Mouse (Mus musculus): ENCODE data around the gene Pknox2. TPM values are rescaled to one million over a fixed set of nuclear protein-coding genes. Genes with fewer than 3 reads are reported as not detected.

The Pknox2 gene
- total RNA-seq, 2 experiments from 2014 or later: 76.7 to 78.9 TPM

DNA sequence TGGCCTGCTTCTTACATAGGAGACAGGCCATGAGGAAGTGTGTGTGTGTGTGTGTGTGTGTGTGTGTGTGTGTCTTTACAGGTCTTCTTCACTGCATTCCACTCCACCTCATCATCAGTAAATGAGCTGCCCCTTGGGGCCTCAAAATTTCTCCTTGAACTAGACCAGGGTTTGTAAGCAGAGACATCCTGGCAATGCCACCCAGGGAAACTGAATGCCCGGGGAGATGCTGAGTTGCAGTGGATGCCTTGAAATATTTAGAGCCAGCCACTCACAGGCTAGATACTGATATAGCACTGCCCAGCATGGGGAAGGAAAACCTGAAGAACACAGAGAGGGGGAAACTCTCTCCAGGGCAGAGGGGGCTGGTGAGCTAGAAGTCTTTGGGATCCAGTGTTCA, 178.1 kb downstream of the Pknox2 start:
- intact Hi-C loops (cut with DNase I): loop anchor here (2.0 to 10.0 kb wide), 4 partner anchors 52 to 356 kb away; no protein-coding TSS in a partner anchor
- DNase-seq (ENCODE audit: low spot score in 2 of 2): no peak

DNA sequence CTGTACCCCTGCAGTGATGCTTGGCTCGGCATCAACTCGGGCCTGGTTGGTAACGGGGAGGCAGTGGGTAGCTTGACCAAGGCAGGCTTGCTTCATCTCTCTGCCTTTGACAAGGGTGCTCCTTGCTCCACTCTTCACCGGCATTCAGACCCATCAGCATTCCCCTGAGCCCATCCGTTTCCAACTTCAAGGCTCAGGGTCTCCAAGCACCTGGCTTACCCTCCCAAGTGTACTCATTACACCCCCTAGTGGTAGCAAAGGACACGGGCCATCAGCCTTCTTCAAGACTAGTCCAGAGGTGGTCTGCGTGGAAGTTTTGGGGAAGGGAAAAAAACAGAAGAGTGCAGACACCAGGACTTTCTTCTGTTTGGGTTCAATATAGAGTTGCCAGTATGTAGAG, 178.5 kb downstream of the Pknox2 start:
- intact Hi-C loops (cut with DNase I): loop anchor here (2.0 to 10.0 kb wide), 4 partner anchors 52 to 356 kb away; no protein-coding TSS in a partner anchor
- peak in 1 of 2 experiments; percentile 58 for DNase-seq (ENCODE audit: low spot score in 2 of 2)

DNA sequence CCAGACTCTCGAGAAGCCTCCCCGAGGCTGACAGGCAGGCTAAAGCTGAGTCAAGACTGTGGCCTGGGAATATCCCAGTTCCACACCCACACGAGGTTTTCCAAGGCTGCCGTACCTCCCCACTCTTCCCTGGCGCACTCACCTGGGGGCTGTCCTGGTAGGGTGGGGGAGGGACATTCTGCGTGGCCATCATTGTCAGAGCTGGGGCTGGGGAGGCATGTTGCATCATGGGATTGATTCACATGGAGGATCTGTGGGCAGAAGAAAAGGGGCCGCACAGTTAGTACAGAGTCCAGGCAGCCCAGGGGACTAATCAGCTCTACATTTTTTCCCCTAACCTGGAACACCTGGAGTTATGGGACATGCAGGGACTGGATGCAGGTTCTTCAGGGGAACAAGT, 179.0 kb downstream of the Pknox2 start:
- DNase-seq (ENCODE audit: low spot score in 2 of 2): no peak
- intact Hi-C loops (cut with DNase I): loop anchor here (2.0 to 10.0 kb wide), 4 partner anchors 51 to 357 kb away; no protein-coding TSS in a partner anchor

- peak in 1 of 2 experiments; percentile 65 for DNase-seq (ENCODE audit: low spot score in 2 of 2)
- intact Hi-C loops (cut with DNase I): loop anchor here (10.0 kb wide), 1 partner anchor 359 kb away; no protein-coding TSS in a partner anchor
Measured at GRCm38 (mm10) chr9:36965720-36966119, 181.5 kb downstream of the Pknox2 start.

DNA sequence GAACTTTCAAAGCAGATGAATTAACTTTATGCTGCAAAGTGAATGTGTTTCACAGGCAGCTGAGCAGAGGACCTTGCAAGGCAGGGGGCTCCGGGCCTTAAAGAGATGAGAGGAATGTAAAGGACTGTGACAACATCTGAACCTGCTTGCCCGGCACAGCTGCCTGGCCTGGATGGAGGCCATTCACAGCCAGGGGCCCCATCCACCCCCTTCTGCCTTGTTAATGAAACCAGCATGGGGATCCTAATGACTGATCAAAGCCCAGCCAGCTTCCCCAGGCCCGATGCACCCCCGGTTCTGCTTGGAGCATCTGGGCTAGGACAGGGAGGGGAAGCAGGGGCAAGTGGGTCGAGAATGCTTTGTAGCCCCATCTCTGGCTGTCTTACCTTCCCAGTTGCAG, 183.0 kb downstream of the Pknox2 start:
- intact Hi-C loops (cut with DNase I): loop anchor here (10.0 kb wide), 1 partner anchor 361 kb away; no protein-coding TSS in a partner anchor
- DNase-seq (ENCODE audit: low spot score in 2 of 2): no peak

- intact Hi-C loops (cut with DNase I): loop anchor here (10.0 kb wide), 1 partner anchor 361 kb away; no protein-coding TSS in a partner anchor
Measured at GRCm38 (mm10) chr9:36963512-36963911, 183.7 kb downstream of the Pknox2 start.

GRCm38 (mm10) chr9:36961874-36962273, 185.3 kb downstream of the Pknox2 start:
- no peak for DNase-seq (ENCODE audit: low spot score in 2 of 2)
- intact Hi-C loops (cut with DNase I): loop anchor here (10.0 kb wide), 1 partner anchor 363 kb away; no protein-coding TSS in a partner anchor

More at GRCm38 (mm10) chr9:36963512-36963911, 183.7 kb downstream of the Pknox2 start:
- DNase-seq (ENCODE audit: low spot score in 2 of 2): no peak

- DNase-seq (ENCODE audit: low spot score in 2 of 2): no peak
- intact Hi-C loops (cut with DNase I): loop anchor here (10.0 kb wide), 1 partner anchor 364 kb away; no protein-coding TSS in a partner anchor
Measured at GRCm38 (mm10) chr9:36961153-36961552, 186.1 kb downstream of the Pknox2 start.

- intact Hi-C loops (cut with DNase I): no loop called here
- no peak for DNase-seq (ENCODE audit: low spot score in 2 of 2)
Measured at GRCm38 (mm10) chr9:36951133-36951484, 196.1 kb downstream of the Pknox2 start.

DNA sequence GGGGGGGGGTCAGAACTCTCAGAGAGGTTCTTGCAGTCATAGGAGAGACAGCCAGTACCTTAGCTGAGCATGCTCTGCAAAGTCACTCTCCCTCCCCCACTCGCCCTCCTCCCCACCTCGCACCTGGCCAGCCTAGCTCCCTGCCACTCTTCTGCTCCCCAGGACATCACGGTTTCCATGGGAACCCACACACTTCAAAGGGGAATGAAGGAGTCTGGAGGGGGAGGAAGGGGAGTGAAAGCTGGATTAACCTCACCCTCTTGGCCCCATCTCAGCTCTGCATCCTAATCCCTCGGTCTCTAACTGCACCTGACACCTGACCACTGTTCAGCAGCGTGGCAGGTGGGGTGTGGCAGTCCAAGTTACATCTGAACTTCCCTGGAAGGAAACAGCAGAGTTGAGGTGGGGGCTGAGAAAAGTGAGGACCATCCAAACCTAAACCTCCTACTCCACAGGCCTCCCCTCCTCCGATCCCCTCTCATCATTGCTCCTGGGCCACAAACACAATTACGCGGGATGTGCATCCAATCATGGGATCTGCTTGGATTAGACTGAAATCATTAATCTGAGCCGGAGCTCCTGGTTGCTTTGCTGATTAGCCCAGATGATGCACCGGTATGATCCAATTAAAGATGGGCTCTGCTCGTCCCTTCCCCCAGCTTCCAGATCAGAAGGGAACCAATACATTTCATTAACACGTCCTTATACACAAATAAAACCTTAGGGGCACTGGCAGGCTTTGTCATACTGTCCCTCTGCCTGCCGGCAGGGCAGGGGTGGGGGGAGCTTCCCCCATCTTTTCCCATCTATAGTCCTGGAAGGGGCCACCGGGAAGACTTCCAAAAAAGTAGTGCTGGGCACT, 196.7 kb downstream of the Pknox2 start:
- no peak for DNase-seq (ENCODE audit: low spot score in 2 of 2)
- intact Hi-C loops (cut with DNase I): no loop called here

GRCm38 (mm10) chr9:36948181-36948580, 199.0 kb downstream of the Pknox2 start:
- intact Hi-C loops (cut with DNase I): loop anchor here (5.0 kb wide), 1 partner anchor 66 kb away; no protein-coding TSS in a partner anchor

DNA sequence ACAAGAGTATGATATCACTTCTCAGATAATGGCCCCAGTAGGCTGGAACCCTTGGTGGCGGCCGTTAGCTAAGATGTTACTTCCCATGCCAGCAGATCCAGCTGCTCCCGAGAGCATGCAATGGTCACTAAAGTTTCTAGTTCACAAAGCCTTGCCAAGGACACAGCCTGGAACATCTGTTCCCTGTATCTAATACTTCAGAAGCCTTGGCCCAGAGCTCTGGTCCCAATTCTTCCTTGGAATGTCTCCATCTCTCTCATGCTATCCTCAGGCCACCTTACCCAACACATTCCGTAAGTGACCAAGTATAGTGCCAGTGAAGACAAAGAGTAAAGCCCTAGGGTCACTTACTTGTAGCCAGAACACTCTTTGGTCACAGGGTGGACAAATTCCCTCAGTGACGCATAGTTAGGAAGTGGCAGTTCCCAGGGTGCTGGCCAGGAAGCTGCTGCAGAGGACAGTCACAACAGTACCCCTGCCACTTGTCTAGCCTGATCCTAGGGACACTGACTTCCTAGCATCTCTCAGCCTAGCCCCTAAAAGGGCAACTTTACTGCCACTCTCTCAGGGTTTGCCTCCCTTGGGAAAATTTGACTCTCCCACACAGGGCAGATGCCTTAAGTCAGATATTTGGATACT, 200.0 kb downstream of the Pknox2 start:
- intact Hi-C loops (cut with DNase I): loop anchor here (5.0 kb wide), 1 partner anchor 65 kb away; no protein-coding TSS in a partner anchor
- no peak for DNase-seq (ENCODE audit: low spot score in 2 of 2)

More at GRCm38 (mm10) chr9:36948181-36948580, 199.0 kb downstream of the Pknox2 start:
- DNase-seq (ENCODE audit: low spot score in 2 of 2): no peak

- peak; percentile 84 to 99 for DNase-seq (ENCODE audit: low spot score in 2 of 2)
- intact Hi-C loops (cut with DNase I): loop anchor here (1.0 to 5.0 kb wide), 3 partner anchors 40 to 63 kb away; no protein-coding TSS in a partner anchor
Measured at GRCm38 (mm10) chr9:36944843-36945242, 202.4 kb downstream of the Pknox2 start.

DNA sequence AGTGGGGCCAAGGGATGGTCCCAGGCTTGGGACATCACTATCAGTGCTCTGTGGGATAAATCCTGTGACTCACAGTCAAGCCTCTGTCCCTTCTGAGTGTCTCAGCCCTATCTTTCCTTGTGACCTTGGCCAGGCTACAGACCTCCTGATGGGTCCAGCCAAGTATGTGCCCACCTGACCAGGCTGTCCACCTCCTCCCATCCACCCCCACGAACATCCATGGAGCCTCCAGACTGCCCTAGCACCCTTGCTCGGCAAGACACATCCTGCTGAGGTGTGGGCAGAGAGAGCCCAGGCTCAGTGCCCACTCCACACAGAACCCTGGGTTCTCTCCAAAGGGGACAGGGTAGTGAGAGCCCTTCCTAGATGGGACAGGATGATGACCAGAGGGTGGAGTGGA, 204.6 kb downstream of the Pknox2 start:
- no peak for DNase-seq (ENCODE audit: low spot score in 2 of 2)
- intact Hi-C loops (cut with DNase I): no loop called here

- intact Hi-C loops (cut with DNase I): no loop called here
- peak in 1 of 2 experiments; percentile 80 for DNase-seq (ENCODE audit: low spot score in 2 of 2)
Measured at GRCm38 (mm10) chr9:36942131-36942530, 205.1 kb downstream of the Pknox2 start.

DNA sequence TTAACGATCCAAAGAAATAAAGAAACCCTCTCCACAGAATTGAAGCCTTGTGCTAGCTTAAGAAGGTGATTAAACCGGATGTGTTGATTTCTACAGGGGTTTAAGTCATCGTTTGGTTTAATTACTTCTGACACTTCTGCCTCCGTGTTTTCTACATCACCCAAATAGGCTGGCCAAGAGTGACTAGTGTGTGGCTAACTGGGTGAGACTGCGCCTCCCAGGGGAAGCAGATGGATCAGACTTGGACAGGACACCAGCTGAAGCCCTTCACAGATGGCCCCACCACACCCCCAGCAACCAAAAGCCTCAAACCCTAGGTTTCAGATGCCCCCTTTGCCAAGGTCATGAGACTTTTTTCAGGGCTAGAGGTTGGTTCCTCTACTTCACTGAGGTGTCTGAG, 205.6 kb downstream of the Pknox2 start:
- no peak for DNase-seq (ENCODE audit: low spot score in 2 of 2)
- intact Hi-C loops (cut with DNase I): no loop called here

- intact Hi-C loops (cut with DNase I): no loop called here
- DNase-seq (ENCODE audit: low spot score in 2 of 2): no peak
Measured at GRCm38 (mm10) chr9:36938601-36939078, 208.6 kb downstream of the Pknox2 start.

GRCm38 (mm10) chr9:36933813-36934493, 213.3 kb downstream of the Pknox2 start:
- intact Hi-C loops (cut with DNase I): no loop called here
- peak; percentile 70 to 92 for DNase-seq (ENCODE audit: low spot score in 2 of 2)

Data from left cerebral cortex, postnatal 25 days (tissue).